Mouse (Mus musculus) kidney, postnatal 25 days (tissue): ENCODE data around the gene Tmem151b.

Experiments
- DNase-seq, 2 experiments: peaks; one replicate each; pipeline ENCODE4 v3.0.0; 2021; ENCODE audit warnings: mixed read lengths in 2 of 2

Tmem151b gene

DNA sequence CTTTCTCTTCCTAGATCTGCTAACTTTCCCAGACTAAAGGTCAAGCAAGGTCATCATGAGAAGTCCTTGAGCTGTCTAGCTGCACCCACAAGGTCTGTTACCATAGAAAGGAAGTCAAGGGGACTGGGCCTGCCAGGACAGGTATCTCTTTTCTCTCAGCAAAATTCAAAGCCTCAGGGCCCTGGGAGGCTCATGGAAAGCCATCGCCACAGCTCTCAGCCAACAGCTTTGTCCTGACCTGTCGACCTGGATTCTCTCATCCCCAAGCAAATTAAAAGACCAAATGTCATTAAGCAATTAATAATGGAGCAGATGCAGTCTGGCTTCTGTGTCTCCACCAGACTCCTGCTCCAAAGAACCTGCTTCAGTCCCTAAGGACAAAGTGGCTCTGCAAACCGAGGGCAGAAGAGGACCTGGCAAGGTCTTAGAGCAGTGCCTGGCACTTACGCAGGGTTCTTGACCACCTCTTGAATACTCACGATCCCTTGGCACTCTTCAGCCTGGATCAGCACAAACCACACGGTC is 43.5 kb downstream of the Tmem151b start:
- no peak for DNase-seq

DNA sequence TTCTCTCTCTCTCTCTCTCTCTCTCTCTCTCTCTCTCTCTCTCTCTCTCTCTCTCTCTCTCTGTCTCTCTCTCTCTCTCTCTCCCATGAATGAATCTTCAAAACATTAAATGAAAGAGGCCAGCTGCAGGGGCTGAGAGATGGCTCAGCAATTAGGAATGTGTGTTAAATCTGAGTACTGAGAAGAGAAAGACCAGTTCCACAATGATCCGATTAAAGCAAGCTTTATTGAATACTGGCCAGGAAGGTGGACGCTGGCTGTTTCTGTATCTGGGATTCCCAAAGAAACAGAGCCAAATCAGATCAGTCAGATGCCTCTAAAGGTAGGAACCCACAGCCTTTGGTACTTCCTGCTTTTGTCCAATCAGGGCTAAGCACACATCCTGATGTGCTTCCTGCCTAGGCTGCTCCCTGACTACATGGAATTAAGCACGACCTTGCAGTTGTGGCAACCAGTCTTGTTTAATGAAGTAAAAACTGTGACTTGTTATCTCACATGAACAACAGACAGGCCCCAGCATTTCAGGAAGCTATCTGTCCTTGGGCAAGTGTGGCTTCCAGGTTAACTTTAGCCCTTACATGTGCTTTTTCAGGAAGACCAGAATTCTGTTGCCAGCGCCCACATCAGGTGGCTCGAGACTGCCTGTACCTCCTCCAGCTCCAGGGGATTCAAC is 46.0 kb downstream of the Tmem151b start:
- DNase-seq: no peak

DNA sequence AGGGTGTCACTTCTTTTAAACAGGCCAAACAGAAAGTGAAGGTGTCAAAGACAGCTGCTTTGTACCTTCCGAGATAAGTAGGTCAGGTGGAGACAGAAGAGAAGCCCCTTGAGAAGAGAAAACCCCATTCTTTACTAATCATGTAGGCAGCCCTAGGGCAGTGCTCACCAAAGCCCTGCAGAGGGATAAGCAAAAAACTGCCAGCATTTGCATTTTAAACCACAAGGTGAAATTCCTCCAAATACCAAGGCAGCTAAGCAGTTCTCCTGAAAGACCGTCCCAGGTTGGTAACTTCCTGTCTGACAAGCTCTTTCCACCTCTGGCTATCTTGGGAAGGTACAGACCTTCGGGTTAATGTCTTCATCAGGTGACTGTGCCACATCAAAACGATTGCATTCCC is 47.2 kb downstream of the Tmem151b start:
- DNase-seq: no peak

DNA sequence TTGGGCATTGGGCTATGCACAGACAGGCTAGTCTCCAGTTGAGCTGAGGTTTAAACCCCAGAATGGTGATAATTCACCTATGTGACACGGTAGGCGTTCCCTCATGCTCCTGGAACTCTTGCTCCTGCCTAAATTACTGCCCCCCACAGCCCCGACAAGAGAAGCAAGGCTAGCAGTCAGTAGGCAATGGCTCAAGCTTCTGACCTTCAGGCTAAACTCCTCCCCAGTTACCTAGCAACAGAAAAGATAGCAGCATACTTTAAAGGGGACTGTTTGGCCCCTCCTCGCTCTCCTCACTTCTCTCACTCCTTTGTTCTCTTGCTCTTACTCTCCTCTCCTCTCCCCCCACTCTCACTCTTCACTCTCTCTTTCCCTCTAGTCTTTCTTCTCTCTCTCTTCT is 48.5 kb downstream of the Tmem151b start:
- no peak for DNase-seq

DNA sequence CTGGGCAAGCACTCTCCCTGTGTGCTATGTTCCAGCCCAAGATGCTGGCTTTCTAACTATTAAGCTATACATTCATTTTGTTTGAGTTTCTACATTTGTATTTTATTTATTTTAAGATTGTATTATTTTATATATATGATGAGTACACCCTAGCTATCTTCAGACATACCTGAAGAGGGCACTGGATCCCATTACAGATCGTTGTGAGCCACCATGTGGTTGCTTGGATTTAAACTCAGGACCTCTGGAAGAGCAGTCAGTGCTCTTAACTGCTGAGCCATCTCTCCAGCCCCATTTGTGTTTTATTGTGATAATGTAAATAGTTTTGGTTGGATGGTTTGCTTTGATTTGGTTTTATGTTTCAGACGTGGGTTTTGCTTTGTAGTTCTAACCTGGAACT is 50.0 kb downstream of the Tmem151b start:
- no peak for DNase-seq

DNA sequence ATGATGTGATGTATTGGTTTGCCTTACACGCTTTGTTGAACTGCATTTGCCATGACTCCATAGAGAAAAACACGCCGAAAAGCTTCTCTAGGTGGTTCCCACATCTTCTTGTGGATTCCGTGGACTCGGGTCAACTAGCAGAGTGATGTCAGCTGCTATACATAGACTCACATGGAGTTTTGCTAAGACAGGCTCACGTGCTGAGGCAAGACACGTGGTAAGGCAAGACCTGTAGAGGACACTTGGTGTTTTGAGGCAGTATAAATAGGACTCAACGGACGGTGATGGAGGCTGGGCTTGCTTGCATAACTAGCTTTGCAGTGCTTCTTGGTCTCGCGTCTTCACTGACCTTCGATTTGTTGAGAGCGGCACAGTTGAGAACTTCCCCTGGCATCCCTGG is 51.1 kb downstream of the Tmem151b start:
- DNase-seq: no peak

DNA sequence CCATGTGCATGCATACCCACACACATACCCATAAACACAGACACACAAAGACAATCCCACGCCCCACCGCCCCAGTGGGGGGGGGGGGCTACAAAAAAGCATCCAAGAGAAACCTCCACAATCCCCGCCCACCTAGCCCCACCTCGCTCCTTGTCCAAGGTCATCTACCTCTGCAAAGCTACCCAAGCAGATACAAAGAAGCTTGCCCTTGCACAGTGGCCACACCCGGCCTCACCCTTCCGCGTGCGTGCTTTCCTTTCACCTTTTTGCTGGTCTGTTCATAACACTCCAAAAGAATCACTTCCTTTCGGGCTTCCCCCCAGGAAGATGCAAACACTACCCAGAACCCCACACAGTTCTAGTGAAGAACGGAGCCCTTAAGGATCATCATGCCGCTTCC is 54.1 kb downstream of the Tmem151b start:
- DNase-seq: no peak
